Mouse (Mus musculus): ENCODE results near the gene Ccdc120. TPM values are rescaled to one million over a fixed set of nuclear protein-coding genes. Genes with fewer than 3 reads are reported as not detected.
A peak's percentile ranks its signal among the peaks of the same experiment; 100 is the strongest.

Ccdc120 gene
- polyA plus RNA-seq, 1 experiment from 2014 or later, result 1.9 TPM

DNA sequence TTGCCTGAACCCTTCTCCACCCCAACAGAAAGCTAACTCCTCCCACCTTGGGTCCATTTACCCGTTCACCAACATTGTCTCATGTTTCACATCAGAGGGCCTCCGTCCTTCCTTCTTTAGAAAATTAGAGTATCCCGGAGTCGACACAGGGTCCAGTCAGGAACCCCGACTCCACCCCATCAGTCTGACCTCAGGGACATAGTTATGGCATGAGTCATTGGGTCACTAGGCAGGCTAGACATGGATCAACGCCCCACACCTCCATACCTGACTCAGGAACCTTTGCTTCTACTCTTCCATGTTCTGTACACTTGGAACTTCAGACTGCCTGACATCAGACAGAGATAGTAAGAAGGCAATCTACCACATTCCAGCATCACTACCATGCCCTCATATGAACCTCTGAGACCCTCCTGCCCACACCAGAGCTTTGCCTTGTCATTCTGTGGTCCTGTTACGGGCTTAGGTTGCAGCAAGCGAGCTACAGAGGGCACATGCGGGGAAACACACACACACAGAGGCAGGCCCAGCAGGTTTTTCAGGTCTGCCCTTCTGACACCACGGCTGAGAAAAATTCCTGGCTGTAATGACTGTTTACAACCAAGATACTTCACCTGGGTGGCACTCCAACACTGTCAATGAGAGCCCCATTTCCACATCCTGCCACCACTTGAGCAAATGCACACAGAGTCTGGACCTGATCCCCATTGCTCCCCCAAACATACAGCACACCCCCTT lies 10.5 kb downstream of the Ccdc120 start:
- Histone ChIP-seq H3K4me3 (ENCODE audit: low read depth, low read length) (no peak overlapping the region), H3K27me3 (ENCODE audit: control insufficient read depth, insufficient read depth, low read depth, low read length) (no peaks in the 10 kb centered on the region), H3K27ac (ENCODE audit: low read length) (no peak overlapping the region), H3K9me3 (replicated peaks; ENCODE audit: control insufficient read depth, low read length) (no peaks in the 10 kb centered on the region), H3K36me3 (ENCODE audit: control insufficient read depth, insufficient read depth) (no peaks in the 10 kb centered on the region), H3K4me1 (ENCODE audit: control insufficient read depth, low read depth, low read length) (no peaks in the 10 kb centered on the region; the same call in 1 of the 2 replicates), H3K4me2 (ENCODE audit: low read depth, low read length) (no peak overlapping the region), H3K9ac (ENCODE audit: low read depth, low read length) (no peak overlapping the region)
- WGBS (ENCODE audit: insufficient replicate concordance), result 57% methylated on average over 10 of the region's 10 CpGs
- ATAC-seq (ENCODE audit: low read depth), result peak; percentile 58

DNA sequence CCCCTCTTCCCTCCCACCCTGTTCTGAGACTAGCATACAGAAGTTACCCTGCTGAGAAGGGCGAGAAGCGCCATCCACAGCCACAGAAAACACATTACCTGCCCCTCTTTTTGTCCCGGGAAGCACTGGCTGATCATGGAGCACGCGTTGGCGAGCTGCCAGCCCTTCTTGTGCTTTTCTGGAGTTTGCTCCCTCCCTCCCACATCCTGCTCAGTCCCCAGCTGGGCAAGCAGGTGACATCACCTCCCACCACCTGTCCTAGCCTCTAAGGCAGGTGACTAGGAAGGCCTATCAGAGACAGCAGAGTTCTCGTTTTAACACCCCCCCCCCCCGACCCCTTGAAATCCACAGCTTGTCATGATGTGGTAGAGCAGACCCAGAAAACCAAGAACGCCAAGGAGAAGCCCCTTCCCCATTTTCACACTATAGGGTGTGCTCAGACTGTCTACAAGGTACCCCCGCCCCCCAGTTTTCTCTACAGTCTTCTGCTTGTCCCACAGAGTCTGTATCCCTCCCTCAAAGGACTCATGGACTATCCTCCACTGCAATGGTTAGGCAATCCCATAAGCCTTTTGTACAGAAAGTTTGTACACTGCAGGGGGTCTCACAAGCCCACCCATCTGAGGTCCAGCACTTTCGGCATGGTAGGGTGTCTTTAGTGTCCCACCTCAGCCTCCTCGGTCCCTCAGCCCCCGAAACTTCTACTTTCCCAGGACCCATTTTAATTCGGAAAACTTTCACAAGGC lies 11.2 kb downstream of the Ccdc120 start:
- Histone ChIP-seq H3K9ac (ENCODE audit: low read depth, low read length) (no peak overlapping the region), H3K4me1 (ENCODE audit: control insufficient read depth, low read depth, low read length) (no peaks in the 10 kb centered on the region; the same call in 1 of the 2 replicates), H3K4me2 (ENCODE audit: low read depth, low read length) (no peak overlapping the region), H3K27ac (ENCODE audit: low read length) (no peak overlapping the region), H3K4me3 (ENCODE audit: low read depth, low read length) (no peak overlapping the region), H3K27me3 (ENCODE audit: control insufficient read depth, insufficient read depth, low read depth, low read length) (no peaks in the 10 kb centered on the region), H3K36me3 (ENCODE audit: control insufficient read depth, insufficient read depth) (no peaks in the 10 kb centered on the region), H3K9me3 (replicated peaks; ENCODE audit: control insufficient read depth, low read length) (no peaks in the 10 kb centered on the region)
- ATAC-seq (ENCODE audit: low read depth), result peak; percentile 78
- 52% methylated on average over 14 of the region's 14 CpGs for WGBS (ENCODE audit: insufficient replicate concordance)

DNA sequence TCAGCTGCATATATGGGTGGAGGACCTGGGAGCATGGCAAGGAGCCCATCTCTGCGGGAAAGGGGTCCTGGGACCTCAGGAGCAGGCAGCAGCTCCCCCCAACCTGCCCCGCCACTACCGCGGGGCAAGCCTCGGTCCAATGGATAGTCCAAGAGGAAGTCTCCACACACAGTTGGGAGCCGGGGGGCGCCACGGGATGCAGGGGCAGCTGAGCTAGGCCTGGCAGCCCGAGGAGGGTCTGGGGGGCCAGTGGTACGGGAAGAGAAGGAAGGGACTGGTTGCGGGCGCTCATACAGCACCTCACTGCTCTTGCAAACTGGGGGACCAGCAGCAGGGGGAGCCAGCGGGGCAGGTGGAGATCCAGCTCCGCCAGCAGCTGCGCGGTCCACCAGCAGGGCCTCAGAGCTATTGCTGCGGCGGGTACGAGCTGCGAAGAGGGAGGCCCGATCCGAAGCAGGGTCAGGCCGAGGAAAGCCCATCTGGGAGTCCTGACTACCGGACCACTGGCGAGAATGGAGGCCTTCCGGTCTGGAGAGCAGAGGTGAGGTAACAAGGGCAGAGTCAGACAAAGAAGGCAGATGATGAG lies 17.0 kb downstream of the Ccdc120 start:
- H3K9me3 ChIP-seq (replicated peaks; ENCODE audit: control insufficient read depth, low read length), result no peaks in the 10 kb centered on the region
- no peak overlapping the region for H3K4me3 ChIP-seq (ENCODE audit: low read depth, low read length)
- peak overlapping the region; percentile 32; the same call in 1 of the 2 replicates for H3K4me2 ChIP-seq (ENCODE audit: low read depth, low read length)
- no peaks in the 10 kb centered on the region for H3K27me3 ChIP-seq (ENCODE audit: control insufficient read depth, insufficient read depth, low read depth, low read length)
- H3K9ac ChIP-seq (ENCODE audit: low read depth, low read length), result peak overlapping the region; percentile 39; the same call in 1 of the 2 replicates
- no peaks in the 10 kb centered on the region for H3K36me3 ChIP-seq (ENCODE audit: control insufficient read depth, insufficient read depth)
- H3K4me1 ChIP-seq (ENCODE audit: control insufficient read depth, low read depth, low read length), result no peaks in the 10 kb centered on the region; the same call in 1 of the 2 replicates
- no peak overlapping the region for H3K27ac ChIP-seq (ENCODE audit: low read length)
- WGBS (ENCODE audit: insufficient replicate concordance), result 29% methylated on average over 26 of the region's 26 CpGs
- ATAC-seq (ENCODE audit: low read depth), result peak; percentile 48; the same call in 1 of the 2 replicates

DNA sequence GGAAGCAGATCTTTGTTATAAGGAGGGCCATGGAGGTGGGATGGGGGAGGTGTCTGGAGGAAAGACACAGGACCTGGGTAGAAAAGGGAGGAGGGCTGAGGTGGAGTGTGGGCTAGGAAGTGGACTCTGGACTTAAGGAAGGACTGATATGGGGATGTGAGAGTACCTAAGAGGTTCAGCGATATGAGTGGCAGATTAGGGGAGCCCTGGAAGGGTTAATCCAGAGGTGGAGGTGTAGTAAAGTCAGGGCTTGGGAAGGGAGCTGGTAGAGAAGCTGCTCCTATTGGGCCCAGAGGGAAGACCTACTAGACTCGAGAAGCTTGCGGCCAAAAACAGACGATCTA lies 21.8 kb downstream of the Ccdc120 start:
- H3K4me2 ChIP-seq (ENCODE audit: low read depth, low read length), result peak overlapping the region; percentile 65
- no peaks in the 10 kb centered on the region for H3K27me3 ChIP-seq (ENCODE audit: control insufficient read depth, insufficient read depth, low read depth, low read length)
- ATAC-seq (ENCODE audit: low read depth), result no peak
- no peaks in the 10 kb centered on the region for H3K9me3 ChIP-seq (replicated peaks; ENCODE audit: control insufficient read depth, low read length)
- peak overlapping the region; percentile 52 for H3K4me3 ChIP-seq (ENCODE audit: low read depth, low read length)
- H3K36me3 ChIP-seq (ENCODE audit: control insufficient read depth, insufficient read depth), result peaks cover 5% of the 10 kb centered on the region; the same call in 1 of the 2 replicates
- H3K27ac ChIP-seq (ENCODE audit: low read length), result no peak overlapping the region
- no peak overlapping the region for H3K9ac ChIP-seq (ENCODE audit: low read depth, low read length)
- no peaks in the 10 kb centered on the region; the same call in 1 of the 2 replicates for H3K4me1 ChIP-seq (ENCODE audit: control insufficient read depth, low read depth, low read length)
- 37% methylated on average over 4 of the region's 4 CpGs for WGBS (ENCODE audit: insufficient replicate concordance)

DNA sequence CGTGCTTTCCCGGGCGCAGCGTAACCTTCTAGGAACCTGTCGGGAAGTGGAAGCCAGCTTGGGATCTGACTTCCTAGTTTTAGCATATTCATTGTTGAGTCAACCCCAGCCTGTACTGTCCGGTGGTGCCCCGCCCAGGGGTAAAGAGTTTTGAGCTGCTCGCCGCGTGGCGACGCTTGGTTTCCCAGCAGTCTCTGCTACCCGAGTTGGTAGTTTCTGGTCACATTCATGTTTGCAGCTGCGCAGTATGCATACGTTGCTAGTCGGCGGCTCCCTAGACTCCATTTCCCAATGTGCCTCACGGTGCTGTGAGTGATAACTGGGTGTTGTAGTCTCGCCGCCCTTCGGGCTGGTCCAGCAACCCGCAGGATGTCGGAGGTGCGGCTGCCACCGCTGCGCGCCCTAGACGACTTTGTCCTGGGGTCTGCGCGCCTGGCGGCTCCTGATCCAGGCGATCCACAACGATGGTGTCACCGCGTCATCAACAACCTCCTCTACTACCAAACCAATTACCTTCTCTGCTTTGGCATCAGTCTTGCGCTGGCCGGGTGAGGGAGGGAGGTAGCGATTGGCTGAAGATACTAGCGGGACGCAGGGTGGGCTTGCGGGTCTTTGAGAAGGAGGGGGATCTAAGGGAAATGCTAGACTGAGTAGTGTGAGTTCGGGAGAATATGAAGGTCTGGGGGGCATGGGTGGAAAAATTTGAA lies 22.3 kb downstream of the Ccdc120 start, which contains the start of gene Praf2:
Gene Praf2 (plus strand): TSS at position 225 of the 707 bp plus-strand sequence.
- Histone ChIP-seq H3K27ac (ENCODE audit: low read length) (no peak within 1 kb of the TSS), H3K4me1 (ENCODE audit: control insufficient read depth, low read depth, low read length) (no peaks in the 10 kb centered on the region; the same call in 1 of the 2 replicates), H3K9me3 (replicated peaks; ENCODE audit: control insufficient read depth, low read length) (no peaks in the 10 kb centered on the region), H3K36me3 (ENCODE audit: control insufficient read depth, insufficient read depth) (peaks cover 6% of the 10 kb centered on the region; the same call in 1 of the 2 replicates), H3K4me3 (ENCODE audit: low read depth, low read length) (peak within 1 kb of the TSS; percentile 52), H3K27me3 (ENCODE audit: control insufficient read depth, insufficient read depth, low read depth, low read length) (no peaks in the 10 kb centered on the region), H3K4me2 (ENCODE audit: low read depth, low read length) (peak within 1 kb of the TSS; percentile 65), H3K9ac (ENCODE audit: low read depth, low read length) (peak within 1 kb of the TSS; percentile 41)
- peak; percentile 93 for ATAC-seq (ENCODE audit: low read depth)
- WGBS (ENCODE audit: insufficient replicate concordance), result 17% methylated on average over 42 of the region's 42 CpGs

DNA sequence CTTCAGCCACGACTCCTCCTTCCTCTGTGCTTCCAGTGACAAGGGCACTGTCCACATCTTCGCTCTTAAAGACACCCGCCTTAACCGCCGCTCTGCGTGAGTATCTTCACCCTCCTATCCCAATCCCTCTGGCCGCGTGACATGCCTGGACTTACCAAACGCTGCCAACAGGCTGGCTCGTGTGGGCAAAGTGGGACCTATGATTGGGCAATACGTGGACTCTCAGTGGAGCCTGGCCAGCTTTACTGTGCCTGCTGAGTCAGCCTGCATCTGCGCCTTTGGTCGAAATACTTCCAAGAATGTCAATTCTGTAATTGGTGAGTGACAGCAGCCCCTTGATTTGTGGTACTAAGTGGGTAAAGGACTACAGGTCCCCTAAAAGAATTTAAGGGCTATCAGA lies 23.5 kb downstream of the Ccdc120 start:
- H3K36me3 ChIP-seq (ENCODE audit: control insufficient read depth, insufficient read depth), result peaks cover 6% of the 10 kb centered on the region; the same call in 1 of the 2 replicates
- no peak for ATAC-seq (ENCODE audit: low read depth)
- H3K4me2 ChIP-seq (ENCODE audit: low read depth, low read length), result no peak overlapping the region
- H3K27me3 ChIP-seq (ENCODE audit: control insufficient read depth, insufficient read depth, low read depth, low read length), result no peaks in the 10 kb centered on the region
- peaks cover 4% of the 10 kb centered on the region; the same call in 1 of the 2 replicates for H3K4me1 ChIP-seq (ENCODE audit: control insufficient read depth, low read depth, low read length)
- no peak overlapping the region for H3K9ac ChIP-seq (ENCODE audit: low read depth, low read length)
- H3K9me3 ChIP-seq (replicated peaks; ENCODE audit: control insufficient read depth, low read length), result no peaks in the 10 kb centered on the region
- WGBS (ENCODE audit: insufficient replicate concordance), result 80% methylated on average over 13 of the region's 13 CpGs
- H3K27ac ChIP-seq (ENCODE audit: low read length), result no peak overlapping the region
- H3K4me3 ChIP-seq (ENCODE audit: low read depth, low read length), result no peak overlapping the region

DNA sequence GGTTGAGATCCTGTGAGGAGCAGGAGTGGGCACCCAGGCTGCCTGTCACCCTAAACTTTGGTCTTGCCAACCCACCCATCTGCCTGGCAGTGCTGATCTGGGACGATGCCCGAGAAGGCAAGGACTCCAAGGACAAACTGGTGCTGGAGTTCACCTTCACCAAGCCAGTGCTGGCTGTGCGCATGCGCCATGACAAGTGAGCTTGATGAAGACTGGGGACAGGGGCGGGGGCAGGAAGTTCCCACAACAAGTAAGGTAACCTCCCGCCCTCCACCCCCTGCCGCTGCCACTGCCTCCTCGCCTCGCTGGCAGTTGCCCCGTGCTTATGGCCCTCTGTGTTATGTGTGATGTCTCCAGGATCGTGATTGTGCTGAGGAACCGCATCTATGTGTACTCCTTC lies 24.9 kb downstream of the Ccdc120 start:
- Histone ChIP-seq H3K9me3 (replicated peaks; ENCODE audit: control insufficient read depth, low read length) (no peaks in the 10 kb centered on the region), H3K27ac (ENCODE audit: low read length) (no peak overlapping the region), H3K36me3 (ENCODE audit: control insufficient read depth, insufficient read depth) (peaks cover 6% of the 10 kb centered on the region; the same call in 1 of the 2 replicates), H3K4me3 (ENCODE audit: low read depth, low read length) (no peak overlapping the region), H3K9ac (ENCODE audit: low read depth, low read length) (no peak overlapping the region), H3K27me3 (ENCODE audit: control insufficient read depth, insufficient read depth, low read depth, low read length) (no peaks in the 10 kb centered on the region), H3K4me1 (ENCODE audit: control insufficient read depth, low read depth, low read length) (peaks cover 4% of the 10 kb centered on the region; the same call in 1 of the 2 replicates), H3K4me2 (ENCODE audit: low read depth, low read length) (no peak overlapping the region)
- 73% methylated on average over 12 of the region's 12 CpGs for WGBS (ENCODE audit: insufficient replicate concordance)
- ATAC-seq (ENCODE audit: low read depth), result no peak

DNA sequence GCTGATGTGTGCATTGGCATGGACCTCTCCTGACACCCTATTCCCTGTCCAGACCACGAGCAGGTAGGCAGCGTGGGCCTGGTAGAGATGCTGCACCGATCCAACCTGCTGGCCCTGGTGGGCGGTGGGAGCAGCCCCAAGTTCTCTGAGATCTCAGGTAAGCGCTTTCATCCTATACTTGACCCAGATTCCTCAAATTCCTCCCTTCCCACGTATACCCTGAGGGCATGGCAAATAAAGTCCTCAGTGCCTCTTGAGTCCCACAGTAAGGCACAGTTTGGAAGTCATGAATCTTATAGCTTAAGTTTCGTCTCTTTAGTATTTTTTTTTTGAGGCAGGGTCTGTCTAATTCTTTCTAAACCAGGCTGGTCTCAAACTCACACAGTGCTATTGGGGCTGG lies 26.6 kb downstream of the Ccdc120 start:
- Histone ChIP-seq H3K27ac (ENCODE audit: low read length) (no peak overlapping the region), H3K4me3 (ENCODE audit: low read depth, low read length) (no peak overlapping the region), H3K36me3 (ENCODE audit: control insufficient read depth, insufficient read depth) (peaks cover 6% of the 10 kb centered on the region; the same call in 1 of the 2 replicates), H3K27me3 (ENCODE audit: control insufficient read depth, insufficient read depth, low read depth, low read length) (no peaks in the 10 kb centered on the region), H3K4me1 (ENCODE audit: control insufficient read depth, low read depth, low read length) (peaks cover 4% of the 10 kb centered on the region; the same call in 1 of the 2 replicates), H3K9ac (ENCODE audit: low read depth, low read length) (no peak overlapping the region), H3K4me2 (ENCODE audit: low read depth, low read length) (no peak overlapping the region), H3K9me3 (replicated peaks; ENCODE audit: control insufficient read depth, low read length) (no peaks in the 10 kb centered on the region)
- ATAC-seq (ENCODE audit: low read depth), result no peak
- 73% methylated on average over 7 of the region's 7 CpGs for WGBS (ENCODE audit: insufficient replicate concordance)
